Mouse (Mus musculus): ENCODE results near the gene Ap4s1.

Ap4s1 gene

DNA sequence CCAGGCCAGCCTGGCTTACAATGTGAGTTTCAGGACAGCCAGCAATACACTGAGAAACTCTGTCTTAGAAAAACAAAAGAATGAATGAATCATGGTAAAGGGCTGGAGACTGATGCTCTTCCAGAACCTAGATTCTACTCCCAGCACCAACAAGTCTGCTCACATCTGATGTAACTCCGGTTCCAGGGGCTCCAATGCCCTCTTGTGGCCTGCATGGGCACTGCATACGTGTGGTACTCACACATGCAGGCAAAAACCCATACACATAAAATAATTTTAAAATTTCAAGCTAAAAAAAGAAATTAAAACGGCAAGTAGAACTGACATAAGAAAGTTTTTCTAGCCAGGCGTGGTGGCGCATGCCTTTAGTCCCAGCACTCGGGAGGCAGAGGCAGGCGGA, 94.0 kb downstream of the Ap4s1 start:
- DNase-seq (ENCODE audit: low spot score): no peak

Measured in urinary bladder, postnatal 10 days (tissue).